Mouse (Mus musculus): ENCODE data around the gene Rora. TPM values are rescaled to one million over a fixed set of nuclear protein-coding genes. Genes with fewer than 3 reads are reported as not detected.

The Rora gene
- total RNA-seq, 1 experiment from 2014 or later: 3.4 TPM

- ATAC-seq (replicated peaks; ENCODE audit: insufficient number of reproducible peaks, low FRiP score, low TSS enrichment, poor library complexity, severe bottlenecking): no peak
Measured at GRCm38 (mm10) chr9:68912483-68913151, 259.0 kb downstream of the Rora start.

- no peak for ATAC-seq (replicated peaks; ENCODE audit: insufficient number of reproducible peaks, low FRiP score, low TSS enrichment, poor library complexity, severe bottlenecking)
Measured at GRCm38 (mm10) chr9:68913191-68913697, 259.7 kb downstream of the Rora start.

- no peak for ATAC-seq (replicated peaks; ENCODE audit: insufficient number of reproducible peaks, low FRiP score, low TSS enrichment, poor library complexity, severe bottlenecking)
Measured at GRCm38 (mm10) chr9:68914541-68915275, 261.1 kb downstream of the Rora start.

- ATAC-seq (replicated peaks; ENCODE audit: insufficient number of reproducible peaks, low FRiP score, low TSS enrichment, poor library complexity, severe bottlenecking): no peak
Measured at GRCm38 (mm10) chr9:68916741-68917140, 263.2 kb downstream of the Rora start.

- no peak for ATAC-seq (replicated peaks; ENCODE audit: insufficient number of reproducible peaks, low FRiP score, low TSS enrichment, poor library complexity, severe bottlenecking)
Measured at GRCm38 (mm10) chr9:68923128-68923601, 269.6 kb downstream of the Rora start.

- no peak for ATAC-seq (replicated peaks; ENCODE audit: insufficient number of reproducible peaks, low FRiP score, low TSS enrichment, poor library complexity, severe bottlenecking)
Measured at GRCm38 (mm10) chr9:68926406-68926805, 272.8 kb downstream of the Rora start.

- ATAC-seq (replicated peaks; ENCODE audit: insufficient number of reproducible peaks, low FRiP score, low TSS enrichment, poor library complexity, severe bottlenecking): no peak
Measured at GRCm38 (mm10) chr9:68933159-68933558, 279.6 kb downstream of the Rora start.

- ATAC-seq (replicated peaks; ENCODE audit: insufficient number of reproducible peaks, low FRiP score, low TSS enrichment, poor library complexity, severe bottlenecking): no peak
Measured at GRCm38 (mm10) chr9:68934238-68934637, 280.7 kb downstream of the Rora start.

GRCm38 (mm10) chr9:68935611-68936010 is 282.0 kb downstream of the Rora start:
- no peak for ATAC-seq (replicated peaks; ENCODE audit: insufficient number of reproducible peaks, low FRiP score, low TSS enrichment, poor library complexity, severe bottlenecking)

- no peak for ATAC-seq (replicated peaks; ENCODE audit: insufficient number of reproducible peaks, low FRiP score, low TSS enrichment, poor library complexity, severe bottlenecking)
Measured at GRCm38 (mm10) chr9:68941037-68941436, 287.5 kb downstream of the Rora start.

GRCm38 (mm10) chr9:68942595-68943011 is 289.0 kb downstream of the Rora start:
- no peak for ATAC-seq (replicated peaks; ENCODE audit: insufficient number of reproducible peaks, low FRiP score, low TSS enrichment, poor library complexity, severe bottlenecking)

GRCm38 (mm10) chr9:68944026-68944425 is 290.4 kb downstream of the Rora start:
- no peak for ATAC-seq (replicated peaks; ENCODE audit: insufficient number of reproducible peaks, low FRiP score, low TSS enrichment, poor library complexity, severe bottlenecking)

GRCm38 (mm10) chr9:68947707-68948106 is 294.1 kb downstream of the Rora start:
- ATAC-seq (replicated peaks; ENCODE audit: insufficient number of reproducible peaks, low FRiP score, low TSS enrichment, poor library complexity, severe bottlenecking): no peak

- no peak for ATAC-seq (replicated peaks; ENCODE audit: insufficient number of reproducible peaks, low FRiP score, low TSS enrichment, poor library complexity, severe bottlenecking)
Measured at GRCm38 (mm10) chr9:68948141-68948540, 294.6 kb downstream of the Rora start.

GRCm38 (mm10) chr9:68956210-68956874 is 302.8 kb downstream of the Rora start:
- no peak for ATAC-seq (replicated peaks; ENCODE audit: insufficient number of reproducible peaks, low FRiP score, low TSS enrichment, poor library complexity, severe bottlenecking)

- ATAC-seq (replicated peaks; ENCODE audit: insufficient number of reproducible peaks, low FRiP score, low TSS enrichment, poor library complexity, severe bottlenecking): no peak
Measured at GRCm38 (mm10) chr9:68956938-68957573, 303.5 kb downstream of the Rora start.

GRCm38 (mm10) chr9:68957793-68958192 is 304.2 kb downstream of the Rora start:
- no peak for ATAC-seq (replicated peaks; ENCODE audit: insufficient number of reproducible peaks, low FRiP score, low TSS enrichment, poor library complexity, severe bottlenecking)

- no peak for ATAC-seq (replicated peaks; ENCODE audit: insufficient number of reproducible peaks, low FRiP score, low TSS enrichment, poor library complexity, severe bottlenecking)
Measured at GRCm38 (mm10) chr9:68958919-68959318, 305.3 kb downstream of the Rora start.

GRCm38 (mm10) chr9:68963898-68964297 is 310.3 kb downstream of the Rora start:
- ATAC-seq (replicated peaks; ENCODE audit: insufficient number of reproducible peaks, low FRiP score, low TSS enrichment, poor library complexity, severe bottlenecking): no peak

All from monocyte, adult 5-6 weeks (primary cell).